ENCODE assay signal across 28 mouse cellular contexts in genomic region chr16:63528821-63529220, GRCm38 (mm10).
DNase-seq lines count a peak whose midpoint lies in the region; ATAC-seq and TF ChIP-seq lines count a peak whose summit lies in the region.
"Had no signal": no experiment of that assay in that cellular context is flagged by ENCODE, and none has a peak within 500 bp of the region (broad histone marks: within the 10 kb centered on the region; RNA-seq: fewer than 3 reads in every experiment).

No protein-coding gene starts in this region.

- 31% methylated on average over 2 of the region's 2 CpGs for WGBS in embryonic facial prominence, embryonic 11.5 days
- 37% methylated on average over 2 of the region's 2 CpGs for WGBS in embryonic facial prominence, embryonic 10.5 days
- 17% methylated on average over 2 of the region's 2 CpGs for WGBS in embryonic facial prominence, embryonic 14.5 days
- 56% methylated on average over 2 of the region's 2 CpGs for WGBS in intestine, postnatal 0 days

- TF ChIP-seq CTCF in intestine, postnatal 0 days (IDR thresholded peaks at IDR 0.05; ENCODE audit: low read depth), result no peak

- no peak overlapping the region for H3K4me2 ChIP-seq in embryonic facial prominence, embryonic 11.5 days (ENCODE audit: low read depth, low read length)
- H3K4me2 ChIP-seq in embryonic facial prominence, embryonic 14.5 days (ENCODE audit: low read depth, low read length), result no peak overlapping the region
- H3K4me2 ChIP-seq in intestine, postnatal 0 days (replicated peaks; ENCODE audit: low read depth), result no peak overlapping the region
- H3K4me2 ChIP-seq: embryonic facial prominence, embryonic 15.5 days; heart, embryonic 13.5 days; hindbrain, embryonic 14.5 days had no signal

- H3K27me3 ChIP-seq in embryonic facial prominence, embryonic 11.5 days (ENCODE audit: control insufficient read depth, insufficient read depth, low read length), result no peaks in the 10 kb centered on the region
- H3K27me3 ChIP-seq in embryonic facial prominence, embryonic 10.5 days (replicated peaks; ENCODE audit: low read depth, poor library complexity, severe bottlenecking), result no peaks in the 10 kb centered on the region
- no peaks in the 10 kb centered on the region for H3K27me3 ChIP-seq in embryonic facial prominence, embryonic 14.5 days (replicated peaks; ENCODE audit: control insufficient read depth, insufficient read depth, low read length)
- no peaks in the 10 kb centered on the region for H3K27me3 ChIP-seq in intestine, postnatal 0 days (replicated peaks; ENCODE audit: control insufficient read depth, insufficient read depth, low read length)
- H3K27me3 ChIP-seq: CH12.LX; embryonic facial prominence, embryonic 15.5 days; heart, embryonic 13.5 days; Patski had no signal

- H3K9ac ChIP-seq in embryonic facial prominence, embryonic 11.5 days (replicated peaks; ENCODE audit: low read length), result no peak overlapping the region
- no peak overlapping the region for H3K9ac ChIP-seq in embryonic facial prominence, embryonic 14.5 days (ENCODE audit: low read depth, low read length)
- H3K9ac ChIP-seq in intestine, postnatal 0 days (ENCODE audit: low read depth, low read length), result no peak overlapping the region
- H3K9ac ChIP-seq: embryonic facial prominence, embryonic 15.5 days; heart, embryonic 13.5 days; hindbrain, embryonic 14.5 days had no signal

- H3K4me1 ChIP-seq in embryonic facial prominence, embryonic 11.5 days (ENCODE audit: control insufficient read depth, insufficient read depth, low read length), result no peaks in the 10 kb centered on the region
- H3K4me1 ChIP-seq in embryonic facial prominence, embryonic 10.5 days, result no peaks in the 10 kb centered on the region
- H3K4me1 ChIP-seq in embryonic facial prominence, embryonic 14.5 days (ENCODE audit: control insufficient read depth, insufficient read depth, low read length), result no peaks in the 10 kb centered on the region
- H3K4me1 ChIP-seq in intestine, postnatal 0 days (replicated peaks; ENCODE audit: control insufficient read depth, insufficient read depth, low read length), result no peaks in the 10 kb centered on the region
- H3K4me1 ChIP-seq: embryonic facial prominence, embryonic 15.5 days; heart, embryonic 10.5 days; heart, embryonic 13.5 days had no signal

- no peaks in the 10 kb centered on the region for H3K36me3 ChIP-seq in embryonic facial prominence, embryonic 11.5 days (replicated peaks; ENCODE audit: control insufficient read depth, insufficient read depth, low read depth, low read length)
- no peaks in the 10 kb centered on the region for H3K36me3 ChIP-seq in embryonic facial prominence, embryonic 10.5 days (replicated peaks)
- H3K36me3 ChIP-seq in embryonic facial prominence, embryonic 14.5 days (ENCODE audit: control insufficient read depth, insufficient read depth, low read length), result no peaks in the 10 kb centered on the region
- H3K36me3 ChIP-seq in intestine, postnatal 0 days (ENCODE audit: control insufficient read depth, insufficient read depth), result no peaks in the 10 kb centered on the region
- H3K36me3 ChIP-seq: embryonic facial prominence, embryonic 15.5 days; G1E; heart, embryonic 10.5 days; heart, embryonic 13.5 days had no signal

- DNase-seq in embryonic facial prominence, embryonic 11.5 days (ENCODE audit: low spot score), result peak; percentile 48
- DNase-seq in embryonic facial prominence, embryonic 10.5 days (ENCODE audit: low spot score), result no peak
- peak; percentile 7 for DNase-seq in retina, postnatal 1 day
- DNase-seq in retina, embryonic 14.5 days (ENCODE audit: low spot score), result no peak
- DNase-seq in embryonic facial prominence, embryonic 14.5 days (ENCODE audit: low spot score), result peak; percentile 33
- no peak for DNase-seq in adrenal gland, postnatal 14 days
- DNase-seq: adrenal gland, postnatal 10 days; B cell, adult 2 months; cerebellum, adult 11-12 months; cerebellum, adult 8-10 months; cerebellum, postnatal 10 days; cerebellum, postnatal 36 days; gastrocnemius, postnatal 10 days; gastrocnemius, postnatal 36 days; heart, adult 2 months; heart, postnatal 14 days; heart, postnatal 4 days had no signal

- no peak overlapping the region for H3K27ac ChIP-seq in embryonic facial prominence, embryonic 11.5 days (replicated peaks; ENCODE audit: low read depth, low read length)
- no peak overlapping the region for H3K27ac ChIP-seq in embryonic facial prominence, embryonic 10.5 days (replicated peaks)
- no peak overlapping the region for H3K27ac ChIP-seq in embryonic facial prominence, embryonic 14.5 days (replicated peaks; ENCODE audit: low read depth, low read length)
- H3K27ac ChIP-seq in intestine, postnatal 0 days (ENCODE audit: low read depth, low read length), result no peak overlapping the region
- H3K27ac ChIP-seq: embryonic facial prominence, embryonic 15.5 days; heart, adult 2 months; heart, embryonic 10.5 days; heart, embryonic 13.5 days; hindbrain, embryonic 14.5 days; hindbrain, postnatal 0 days had no signal

- no peaks in the 10 kb centered on the region for H3K9me3 ChIP-seq in embryonic facial prominence, embryonic 11.5 days (replicated peaks; ENCODE audit: control insufficient read depth, low read length)
- H3K9me3 ChIP-seq in embryonic facial prominence, embryonic 10.5 days, result no peaks in the 10 kb centered on the region
- no peaks in the 10 kb centered on the region for H3K9me3 ChIP-seq in embryonic facial prominence, embryonic 14.5 days (ENCODE audit: control insufficient read depth, low read length)
- no peaks in the 10 kb centered on the region for H3K9me3 ChIP-seq in intestine, postnatal 0 days (ENCODE audit: control insufficient read depth)
- H3K9me3 ChIP-seq: embryonic facial prominence, embryonic 15.5 days; heart, embryonic 10.5 days; heart, embryonic 13.5 days had no signal

- H3K4me3 ChIP-seq in embryonic facial prominence, embryonic 11.5 days (ENCODE audit: low read depth, low read length), result no peak overlapping the region
- H3K4me3 ChIP-seq in embryonic facial prominence, embryonic 10.5 days, result no peak overlapping the region
- no peak overlapping the region for H3K4me3 ChIP-seq in embryonic facial prominence, embryonic 14.5 days (ENCODE audit: low read depth, low read length)
- H3K4me3 ChIP-seq in intestine, postnatal 0 days (ENCODE audit: low read depth, low read length), result no peak overlapping the region
- H3K4me3 ChIP-seq: embryonic facial prominence, embryonic 15.5 days; heart, adult 2 months; heart, embryonic 10.5 days; heart, embryonic 13.5 days had no signal

- ATAC-seq in embryonic facial prominence, embryonic 11.5 days (replicated peaks; ENCODE audit: insufficient number of reproducible peaks, low FRiP score, low TSS enrichment, low read depth), result no peak
- no peak for ATAC-seq in embryonic facial prominence, embryonic 14.5 days (ENCODE audit: low read depth)
- no peak for ATAC-seq in intestine, postnatal 0 days
- ATAC-seq: forebrain, embryonic 16.5 days; hindbrain, postnatal 0 days; inflammation-experienced regulatory T-cells, adult 6 months; Patski had no signal

Comparison
In these comparisons a context has a peak if more than half of its experiments do, and no peak if none do; other contexts are left out.
1. DNase-seq: peak in embryonic facial prominence, embryonic 11.5 days (single experiment), retina, postnatal 1 day (single experiment) and embryonic facial prominence, embryonic 14.5 days (single experiment); none in embryonic facial prominence, embryonic 10.5 days (single experiment), retina, embryonic 14.5 days (single experiment) and adrenal gland, postnatal 14 days (single experiment).